Mouse (Mus musculus) urinary bladder, postnatal 36 days (tissue): ENCODE data around the gene Spast.
"Not testable (repeated sequence)": the region's sequence is repeated elsewhere in the genome, so short reads cannot be mapped to it uniquely, and the experiment has no call there.

Experiments
- DNase-seq, 2 experiments: peaks; one replicate each; pipeline ENCODE4 v3.0.0; 2022; ENCODE audit warnings: low spot score in 2 of 2, mixed read lengths in 1 of 2

Gene Spast

GRCm38 (mm10) chr17:74327195-74327594 is 11.6 kb upstream of the Spast start:
- not testable (repeated sequence) for DNase-seq

GRCm38 (mm10) chr17:74328146-74328545 is 10.6 kb upstream of the Spast start:
- DNase-seq, result peak in 1 of 2 experiments; percentile 17

GRCm38 (mm10) chr17:74331049-74331676 is 7.6 kb upstream of the Spast start:
- no peak for DNase-seq

GRCm38 (mm10) chr17:74338225-74338931 is 409 bp upstream of the Spast start:
- peak; percentile 84 to 93 for DNase-seq

- DNase-seq, result no peak
Observed at GRCm38 (mm10) chr17:74341151-74341550, 2.4 kb downstream of the Spast start.

GRCm38 (mm10) chr17:74363592-74363991 is 24.8 kb downstream of the Spast start:
- DNase-seq, result no peak

- peak; percentile 54 to 59 for DNase-seq
Observed at GRCm38 (mm10) chr17:74376916-74377315, 38.1 kb downstream of the Spast start.

- no peak for DNase-seq
Observed at GRCm38 (mm10) chr17:74386657-74387056, 47.9 kb downstream of the Spast start.

- no peak for DNase-seq
Observed at GRCm38 (mm10) chr17:74389847-74390246, 51.1 kb downstream of the Spast start.

GRCm38 (mm10) chr17:74394381-74394780 is 55.6 kb downstream of the Spast start:
- no peak for DNase-seq

GRCm38 (mm10) chr17:74394855-74395254 is 56.1 kb downstream of the Spast start:
- DNase-seq, result no peak

GRCm38 (mm10) chr17:74395383-74396065 is 56.7 kb downstream of the Spast start, which contains the start of gene Slc30a6:
TSS of gene Slc30a6 (plus strand) at chr17:74395608.
- DNase-seq, result peak; percentile 95 to 97

- no peak for DNase-seq
Observed at GRCm38 (mm10) chr17:74396766-74397165, 58.0 kb downstream of the Spast start.

GRCm38 (mm10) chr17:74397173-74397572 is 58.4 kb downstream of the Spast start:
- DNase-seq, result no peak

- no peak for DNase-seq
Observed at GRCm38 (mm10) chr17:74402486-74403222, 63.9 kb downstream of the Spast start.

- no peak for DNase-seq
Observed at GRCm38 (mm10) chr17:74406487-74406886, 67.7 kb downstream of the Spast start.

GRCm38 (mm10) chr17:74409722-74410121 is 70.9 kb downstream of the Spast start:
- DNase-seq, result no peak

- no peak for DNase-seq
Observed at GRCm38 (mm10) chr17:74413324-74413723, 74.5 kb downstream of the Spast start.

GRCm38 (mm10) chr17:74414671-74415070 is 75.9 kb downstream of the Spast start:
- DNase-seq, result no peak

- no peak for DNase-seq
Observed at GRCm38 (mm10) chr17:74416841-74417360, 78.1 kb downstream of the Spast start.

GRCm38 (mm10) chr17:74418171-74418570 is 79.4 kb downstream of the Spast start:
- DNase-seq, result no peak

GRCm38 (mm10) chr17:74420656-74421055 is 81.9 kb downstream of the Spast start:
- no peak for DNase-seq
